Mouse (Mus musculus): ENCODE results near the gene Tnfrsf17. TPM values are rescaled to one million over a fixed set of nuclear protein-coding genes. Genes with fewer than 3 reads are reported as not detected.
"Not testable (repeated sequence)": the region's sequence is repeated elsewhere in the genome, so short reads cannot be mapped to it uniquely, and the experiment has no call there.

Tnfrsf17 gene
- total RNA-seq, 4 experiments from 2014 or later: 0.48 to 0.78 (median 0.53) TPM

GRCm38 (mm10) chr16:11331030-11331429, 17.4 kb downstream of the Tnfrsf17 start:
- DNase-seq (ENCODE audit: low spot score in 2 of 2): no peak

- no peak for DNase-seq (ENCODE audit: low spot score in 2 of 2)
Observed at GRCm38 (mm10) chr16:11343292-11343815, 29.7 kb downstream of the Tnfrsf17 start.

- no peak for DNase-seq (ENCODE audit: low spot score in 2 of 2)
Observed at GRCm38 (mm10) chr16:11351903-11352302, 38.3 kb downstream of the Tnfrsf17 start.

- DNase-seq (ENCODE audit: low spot score in 2 of 2): no peak
Observed at GRCm38 (mm10) chr16:11359173-11359572, 45.6 kb downstream of the Tnfrsf17 start.

GRCm38 (mm10) chr16:11359919-11360318, 46.3 kb downstream of the Tnfrsf17 start:
- no peak for DNase-seq (ENCODE audit: low spot score in 2 of 2)

- not testable (repeated sequence) for DNase-seq (ENCODE audit: low spot score in 2 of 2)
Observed at GRCm38 (mm10) chr16:11360576-11360975, 47.0 kb downstream of the Tnfrsf17 start.

GRCm38 (mm10) chr16:11365626-11366025, 52.0 kb downstream of the Tnfrsf17 start:
- no peak for DNase-seq (ENCODE audit: low spot score in 2 of 2)

- DNase-seq (ENCODE audit: low spot score in 2 of 2): no peak
Observed at GRCm38 (mm10) chr16:11366851-11367250, 53.2 kb downstream of the Tnfrsf17 start.

- DNase-seq (ENCODE audit: low spot score in 2 of 2): no peak
Observed at GRCm38 (mm10) chr16:11368412-11368811, 54.8 kb downstream of the Tnfrsf17 start.

- no peak for DNase-seq (ENCODE audit: low spot score in 2 of 2)
Observed at GRCm38 (mm10) chr16:11369162-11369561, 55.5 kb downstream of the Tnfrsf17 start.

- no peak for DNase-seq (ENCODE audit: low spot score in 2 of 2)
Observed at GRCm38 (mm10) chr16:11369642-11370041, 56.0 kb downstream of the Tnfrsf17 start.

Other genes starting within 250 kb of the Tnfrsf17 start
- gene Litaf, start 247.7 kb upstream of the Tnfrsf17 start, total RNA-seq (2022): 10 to 100 TPM; 18.7 to 24.5 (median 21.6) TPM
- 10 to 100 TPM; 29.1 to 31.7 (median 30.0) TPM for gene Txndc11, start 179.2 kb upstream of the Tnfrsf17 start, total RNA-seq (2022)
- gene Zc3h7a, start 137.4 kb upstream of the Tnfrsf17 start, total RNA-seq (2022): 10 to 100 TPM; 51.9 to 75.8 (median 64.6) TPM
- gene Rsl1d1, start 110.5 kb upstream of the Tnfrsf17 start, total RNA-seq (2022): 10 to 100 TPM; 49.5 to 53.6 (median 51.3) TPM
- gene Gspt1, start 59.5 kb upstream of the Tnfrsf17 start, total RNA-seq (2022): 10 to 100 TPM; 80.6 to 86.1 (median 82.8) TPM
- gene Snx29, start 9.1 kb downstream of the Tnfrsf17 start, total RNA-seq (2022): 10 to 100 TPM; 25.0 to 29.6 (median 27.8) TPM